Mouse (Mus musculus) ovary, adult 18-20 months (tissue): ENCODE measurements around the gene Ctcf.

ENCODE experiments used
- DNase-seq: peaks from one replicate; pipeline ENCODE4 v3.0.0; 2022; ENCODE audit warnings: low spot score, mixed read lengths

Ctcf gene

DNA sequence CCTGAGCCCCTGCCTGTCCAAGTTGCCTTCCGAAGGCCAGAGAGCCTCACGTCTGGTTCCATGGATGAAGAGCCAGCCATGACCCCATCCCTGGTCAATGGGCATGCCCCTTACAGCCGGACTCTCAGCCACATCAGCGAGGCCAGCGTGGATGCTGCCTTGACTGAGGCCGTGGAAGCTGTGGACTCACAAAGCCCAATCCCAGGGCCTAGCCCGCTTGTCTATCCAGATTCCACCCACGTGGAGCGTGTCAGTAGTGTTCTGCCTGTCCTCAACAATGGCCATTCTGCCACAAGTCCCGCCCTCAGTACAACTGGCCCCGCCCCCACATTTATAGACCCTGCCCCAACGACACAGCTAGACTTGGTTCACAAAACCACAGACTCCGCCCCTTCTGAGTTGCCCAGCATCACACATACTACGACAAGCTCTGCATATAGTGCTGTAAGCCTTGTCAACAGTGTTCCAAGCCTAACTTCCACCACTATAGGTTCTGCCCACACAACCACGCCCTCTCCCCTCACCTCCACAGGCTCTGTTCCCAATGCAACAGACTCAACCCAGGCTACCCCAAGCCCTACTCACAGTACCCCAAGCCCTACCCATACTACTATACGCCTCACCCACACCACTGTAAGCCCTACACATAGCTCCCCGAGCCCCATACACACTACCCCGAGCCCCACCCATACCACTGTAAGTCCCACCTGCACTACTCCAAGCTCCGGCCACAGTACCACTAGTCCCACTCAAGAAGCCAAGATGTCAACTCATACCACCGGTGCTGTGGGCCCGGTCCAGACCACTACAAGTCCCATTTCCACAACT is 18.7 kb upstream of the Ctcf start:
- DNase-seq: no peak

DNA sequence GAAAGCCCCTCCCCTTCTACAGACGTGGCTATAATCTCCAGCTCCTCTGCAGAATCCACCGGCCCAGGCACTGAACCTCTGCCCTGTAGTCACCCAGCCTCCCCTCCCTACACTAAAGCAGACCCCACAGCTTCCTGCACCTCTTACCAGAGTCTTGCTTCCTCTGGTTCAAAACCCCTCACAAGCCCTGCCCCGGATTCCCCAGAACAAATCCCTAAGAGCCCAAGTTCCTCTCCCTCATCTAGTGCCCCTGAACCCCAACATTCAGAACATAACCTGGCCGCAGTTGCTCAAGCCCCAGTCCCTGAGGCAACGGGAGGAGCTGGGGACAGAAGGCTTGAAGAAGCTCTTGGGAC is 18.1 kb upstream of the Ctcf start:
- no peak for DNase-seq

DNA sequence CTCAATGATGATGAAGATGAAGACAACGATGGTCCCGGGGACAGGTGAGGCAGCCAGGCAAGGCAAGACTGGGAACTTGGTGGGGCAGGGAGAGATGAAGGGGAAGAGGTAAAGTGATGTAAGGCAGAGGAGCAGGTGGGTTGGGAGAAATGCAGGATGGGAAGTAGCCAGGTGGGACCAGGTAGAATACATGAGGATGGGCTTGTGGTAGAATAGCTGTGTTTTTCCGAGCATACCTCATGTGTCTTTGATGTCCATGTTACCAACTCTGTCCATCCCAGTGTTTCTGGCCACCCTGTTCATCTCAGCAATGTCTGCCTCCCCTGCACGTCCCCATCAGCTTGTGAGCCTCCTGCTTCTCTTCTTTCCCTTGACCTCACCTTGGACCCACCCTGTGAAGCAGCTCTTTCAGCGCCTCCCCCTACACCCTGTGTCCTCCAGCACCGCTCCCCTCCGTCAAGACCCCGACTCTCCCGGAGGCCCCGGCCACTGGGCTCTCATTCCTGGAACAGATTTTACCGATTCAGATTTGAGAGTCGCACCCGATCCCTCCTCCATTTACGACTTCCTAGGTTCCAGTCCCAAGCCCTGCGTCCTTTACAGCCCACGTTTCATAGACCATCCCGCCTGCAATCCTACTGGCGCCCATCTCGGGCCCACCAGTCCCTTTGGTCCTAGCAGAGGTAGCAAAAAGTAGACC is 17.3 kb upstream of the Ctcf start:
- DNase-seq: no peak

DNA sequence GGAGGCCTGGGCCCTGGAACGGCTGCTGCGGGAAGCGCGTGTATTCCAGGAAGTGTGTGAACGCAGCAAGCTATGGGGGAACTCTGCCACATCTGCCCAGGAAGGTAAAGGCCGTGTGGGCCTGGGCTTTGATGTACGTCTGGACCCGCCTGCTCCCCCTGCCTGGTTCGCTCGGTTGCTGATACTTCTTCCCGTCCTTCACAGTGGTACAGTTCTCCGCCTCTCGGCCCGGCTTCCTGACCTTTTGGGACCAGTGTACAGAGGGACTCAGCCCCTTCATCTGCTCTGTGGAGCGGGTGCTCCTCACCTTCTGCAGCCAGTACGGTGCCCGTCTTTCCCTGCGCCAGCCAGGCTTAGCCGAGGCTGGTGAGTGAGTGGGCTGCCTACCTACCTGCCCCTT is 16.2 kb upstream of the Ctcf start:
- DNase-seq: no peak

- no peak for DNase-seq
These were observed 15.2 kb upstream of the Ctcf start for GRCm38 (mm10) chr8:105620946-105621720.

DNA sequence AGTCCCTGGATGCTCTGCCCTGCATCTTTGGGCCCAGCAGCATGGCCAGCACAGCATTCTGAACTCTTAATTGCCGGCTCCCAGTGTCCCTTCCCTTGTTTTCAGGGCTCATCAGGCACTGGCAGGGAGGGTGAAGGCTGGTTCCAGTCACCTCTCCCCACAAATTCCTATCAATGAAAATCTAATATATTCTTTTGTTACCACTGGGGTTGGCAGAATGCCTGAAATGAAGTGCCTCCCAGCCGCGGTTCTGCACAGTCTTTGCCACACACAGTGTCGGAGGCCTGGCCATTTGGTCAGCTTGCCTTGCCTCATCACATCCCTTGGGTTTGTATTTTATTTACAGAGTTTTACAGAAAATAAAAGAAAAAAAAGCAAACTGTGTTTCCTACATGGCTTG is 14.5 kb upstream of the Ctcf start:
- no peak for DNase-seq

DNA sequence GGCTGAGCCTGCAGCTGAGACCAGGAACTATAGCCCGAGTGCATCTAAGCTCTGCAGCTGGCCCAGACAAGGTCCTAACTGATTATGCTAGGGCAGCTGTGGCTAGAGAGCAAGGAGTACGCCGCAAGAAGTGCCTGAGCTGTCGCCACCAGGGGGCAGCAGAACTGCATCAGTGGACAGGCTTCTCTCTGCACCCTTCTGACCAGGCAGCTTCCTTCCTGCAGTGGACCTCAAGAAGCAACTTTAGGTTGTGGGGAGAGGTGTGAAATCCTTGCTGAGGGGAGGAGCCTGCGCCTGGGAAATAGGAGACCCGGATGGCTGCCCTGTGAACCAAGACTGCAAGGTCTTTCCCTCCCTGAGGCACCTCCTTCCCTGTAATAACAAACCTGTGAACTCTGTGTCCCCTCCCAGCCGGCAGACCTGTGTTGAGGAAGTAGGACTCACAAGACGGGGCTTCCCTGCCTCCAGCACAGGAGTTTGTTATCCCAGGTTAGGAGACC is 13.9 kb upstream of the Ctcf start:
- peak; percentile 78 for DNase-seq

- DNase-seq: no peak
These were observed 13.2 kb upstream of the Ctcf start for GRCm38 (mm10) chr8:105623118-105623517.

GRCm38 (mm10) chr8:105623679-105624245 is 12.6 kb upstream of the Ctcf start:
- no peak for DNase-seq

DNA sequence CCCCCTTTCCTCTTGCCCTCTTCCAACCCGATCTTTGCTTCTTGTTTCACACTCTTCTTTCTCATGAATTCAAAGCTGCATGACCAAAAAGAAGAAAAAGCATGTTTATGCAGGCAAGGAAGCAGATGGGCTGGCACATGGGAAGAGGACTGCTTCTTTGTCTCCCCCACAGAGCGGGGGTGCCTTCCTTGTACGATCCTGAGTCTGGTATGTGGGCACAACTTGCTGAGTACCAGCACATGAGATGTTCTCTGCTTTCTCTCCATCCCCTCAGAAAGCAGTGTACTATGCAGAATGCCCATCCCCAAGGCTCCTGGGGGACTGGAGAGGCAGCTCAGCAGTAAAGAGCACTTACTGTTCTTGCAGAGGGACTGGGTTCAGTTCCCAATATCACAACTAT is 12.0 kb upstream of the Ctcf start:
- no peak for DNase-seq

DNA sequence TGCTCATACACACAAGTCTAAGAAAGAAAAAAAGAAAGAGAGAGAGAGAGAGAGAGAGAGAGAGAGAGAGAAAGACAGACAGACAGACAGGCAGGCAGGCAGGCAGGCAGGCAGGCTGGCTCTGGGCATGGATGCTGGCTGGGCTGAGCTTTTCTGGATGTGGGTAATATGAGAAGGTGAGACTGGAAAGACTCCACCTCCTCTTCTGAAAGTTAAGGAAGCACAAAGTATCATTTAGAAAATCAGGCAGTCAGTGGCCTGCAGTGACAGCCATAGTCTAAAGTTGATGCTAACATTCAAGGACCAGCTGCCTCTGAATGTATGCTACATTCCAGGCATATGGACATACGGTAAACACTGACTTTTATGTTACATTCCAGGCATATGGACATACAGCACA is 11.5 kb upstream of the Ctcf start:
- DNase-seq: no peak

- no peak for DNase-seq
These were observed 10.3 kb upstream of the Ctcf start for GRCm38 (mm10) chr8:105626086-105626485.

GRCm38 (mm10) chr8:105629337-105629736 is 7.0 kb upstream of the Ctcf start:
- no peak for DNase-seq

GRCm38 (mm10) chr8:105634771-105635458 is 1.5 kb upstream of the Ctcf start:
- DNase-seq: no peak

GRCm38 (mm10) chr8:105635481-105635880 is 887 bp upstream of the Ctcf start:
- no peak for DNase-seq

- peak; percentile 15 for DNase-seq
These were observed 669 bp downstream of the Ctcf start, which contains the start of gene Agrp for GRCm38 (mm10) chr8:105636963-105637510. Gene Agrp, minus strand, starts transcription at chr8:105637393.

DNA sequence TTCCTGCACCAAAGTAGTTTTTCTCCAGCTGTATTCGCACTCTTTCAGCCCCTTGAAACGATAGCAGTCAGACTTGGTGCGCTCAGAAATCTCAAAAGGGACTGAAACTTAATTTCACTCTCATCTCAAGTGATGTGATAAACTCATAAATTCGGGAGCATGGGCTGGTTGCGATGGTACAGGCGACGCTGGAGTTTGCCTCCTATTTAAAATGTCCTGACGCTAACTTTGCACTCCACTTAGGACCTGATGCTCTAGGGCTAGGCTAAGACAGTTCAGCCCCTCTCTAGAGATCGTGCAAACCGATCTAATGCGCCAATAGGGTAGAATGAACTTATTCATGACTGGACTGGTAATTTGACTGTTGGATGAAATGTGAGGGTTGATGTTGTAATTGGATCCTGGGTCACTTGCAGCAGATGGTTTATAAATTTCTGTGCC is 1.3 kb downstream of the Ctcf start:
- DNase-seq: no peak

GRCm38 (mm10) chr8:105638510-105638909 is 2.1 kb downstream of the Ctcf start:
- no peak for DNase-seq

- DNase-seq: no peak
These were observed 3.5 kb downstream of the Ctcf start for GRCm38 (mm10) chr8:105639835-105640234.

DNA sequence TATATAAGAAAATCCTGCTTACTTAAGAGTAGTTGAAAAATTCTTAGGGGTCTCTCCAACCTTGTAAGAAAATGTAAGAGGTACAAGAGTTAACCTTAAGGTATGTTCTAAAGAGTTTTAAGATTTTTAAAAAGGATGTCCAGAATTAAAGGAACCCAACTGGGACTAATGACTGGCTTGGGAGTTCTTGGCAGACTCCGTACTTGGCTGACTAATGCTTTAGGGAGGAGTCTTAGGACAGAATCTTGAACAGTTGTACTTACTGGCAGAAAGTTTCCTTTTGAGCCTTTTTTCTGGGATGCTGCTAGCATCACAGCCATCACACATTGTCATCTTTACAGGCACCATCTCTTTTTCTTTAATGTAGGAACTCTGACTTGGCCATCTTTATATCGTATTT is 4.1 kb downstream of the Ctcf start:
- DNase-seq: no peak

DNA sequence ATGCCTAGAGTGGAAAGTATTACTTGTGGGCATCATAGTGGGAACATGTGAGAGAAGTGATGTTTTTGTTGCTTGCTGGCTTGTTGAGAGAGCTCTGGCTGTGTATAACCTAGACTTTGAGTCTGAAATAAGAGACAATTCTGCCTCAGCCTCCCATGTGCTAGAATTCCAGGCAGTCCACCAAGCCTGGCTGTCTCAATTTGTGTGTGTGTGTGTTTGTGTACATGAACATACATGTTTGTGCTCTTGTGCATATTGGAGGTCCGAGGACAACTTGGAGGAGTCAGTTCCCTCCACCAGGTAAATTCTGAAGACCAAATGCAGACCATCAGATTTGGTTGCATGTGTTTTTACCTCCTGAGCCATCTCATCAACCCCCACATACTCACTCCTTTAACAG is 8.8 kb downstream of the Ctcf start:
- DNase-seq: no peak
